Mouse (Mus musculus): ENCODE results near the gene Bhmt2.

Gene Bhmt2

DNA sequence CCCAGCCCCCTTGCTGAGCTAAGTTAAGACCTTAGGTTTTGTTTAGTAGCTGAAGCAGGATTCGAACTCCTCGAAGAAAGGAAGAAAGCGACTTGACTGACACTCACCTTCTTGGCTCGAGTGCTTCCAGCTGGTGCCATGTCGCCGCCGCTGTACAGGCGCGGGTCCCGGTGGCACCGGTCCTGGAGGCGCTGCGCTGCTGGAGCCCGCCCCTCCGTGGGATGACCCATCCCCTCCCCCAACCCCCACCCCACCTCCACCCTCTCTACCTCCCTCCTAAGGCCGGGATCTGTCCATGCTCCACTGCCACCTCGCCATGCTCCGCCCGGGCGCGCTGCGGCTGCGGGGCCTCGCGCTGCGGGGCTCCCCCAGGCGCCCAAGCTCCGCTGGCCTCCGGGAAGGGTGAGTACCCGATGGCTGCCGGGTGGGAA lies at the start of gene Bhmt2, which contains the start of gene Dmgdh:
Gene Bhmt2, minus strand, starts transcription at position 172 of the 431 bp plus-strand sequence.
Gene Dmgdh, plus strand, starts transcription at position 303 of the 431 bp plus-strand sequence.
- no peak for DNase-seq (ENCODE audit: low read depth, low spot score)

DNA sequence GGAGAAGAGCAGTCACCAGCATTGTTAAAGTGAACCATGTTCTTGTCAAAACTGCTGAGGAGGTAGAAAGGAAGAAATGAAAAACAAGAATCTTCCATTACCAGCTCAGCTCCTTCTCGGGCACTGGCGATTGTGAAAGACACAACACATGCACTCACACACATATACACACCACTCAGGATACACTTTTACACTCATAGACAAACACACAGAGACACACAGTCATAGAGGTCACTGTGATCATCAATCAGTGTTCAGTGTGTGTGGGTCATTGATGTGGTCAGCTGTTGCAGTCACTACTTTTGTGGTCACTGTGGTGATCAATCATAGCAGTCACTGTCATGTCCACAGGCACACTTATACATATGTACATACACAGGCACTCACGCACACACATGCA lies 49.4 kb upstream of the Bhmt2 start:
- DNase-seq (ENCODE audit: low read depth, low spot score) = no peak

DNA sequence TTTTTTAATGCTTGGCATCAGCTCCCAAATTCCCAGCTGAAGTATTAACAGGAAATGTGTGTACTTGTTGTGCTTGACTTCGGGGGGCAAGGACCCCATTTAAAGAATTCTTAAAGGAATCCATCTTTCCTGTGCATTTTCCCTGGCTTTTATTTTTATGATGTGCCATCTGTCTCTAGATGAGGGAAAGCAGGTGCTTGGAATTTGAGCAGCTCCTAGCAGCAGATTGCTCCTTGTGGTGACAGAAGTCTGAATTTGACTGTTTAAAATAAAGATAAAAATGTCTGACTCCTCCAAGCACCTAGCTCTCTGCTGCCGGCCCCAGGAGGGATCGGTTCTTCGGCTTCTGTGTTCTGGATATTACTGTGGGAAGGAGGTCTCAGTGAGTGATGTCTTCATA lies 47.8 kb upstream of the Bhmt2 start:
- no peak for DNase-seq (ENCODE audit: low read depth, low spot score)

DNA sequence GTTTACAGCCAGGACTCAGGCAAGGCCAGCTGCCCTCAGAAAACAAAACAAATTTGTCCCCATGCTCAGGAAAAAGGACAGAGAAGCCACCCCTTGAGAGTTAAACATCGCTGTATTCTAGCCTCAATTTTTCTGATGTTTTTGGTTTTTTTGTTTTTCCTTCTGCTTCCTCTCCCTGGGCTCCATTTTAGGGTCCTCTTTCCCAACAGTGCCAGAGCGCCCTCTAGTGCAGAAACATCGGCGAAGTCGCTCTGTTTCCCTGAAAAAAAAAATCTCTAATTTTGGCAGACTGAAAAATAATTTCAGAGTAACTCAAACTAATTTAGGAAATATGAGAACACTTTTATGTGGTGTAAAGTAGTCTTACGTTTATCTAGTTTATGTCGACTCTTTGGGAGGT lies 44.8 kb upstream of the Bhmt2 start:
- DNase-seq (ENCODE audit: low read depth, low spot score) = peak; percentile 71

DNA sequence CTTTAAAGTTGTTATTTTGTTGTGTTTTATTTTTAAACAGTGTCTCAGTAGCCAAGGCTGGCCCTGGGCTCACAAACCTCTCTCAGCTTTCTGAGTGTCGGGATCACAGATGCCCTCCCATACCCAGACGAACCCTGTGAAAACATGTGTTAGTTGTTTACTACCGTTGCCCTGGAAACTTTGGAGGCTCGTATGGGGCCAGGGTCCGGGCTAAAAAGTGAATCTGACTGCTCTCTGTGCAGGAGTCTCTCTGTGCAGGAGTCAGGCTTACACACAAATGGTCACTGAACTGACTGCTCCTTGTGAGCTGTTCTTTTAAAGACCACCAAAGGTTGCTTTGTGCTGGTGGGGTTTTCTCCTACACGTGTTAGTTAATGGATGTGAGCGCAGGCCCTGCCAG lies 43.0 kb upstream of the Bhmt2 start:
- no peak for DNase-seq (ENCODE audit: low read depth, low spot score)

DNA sequence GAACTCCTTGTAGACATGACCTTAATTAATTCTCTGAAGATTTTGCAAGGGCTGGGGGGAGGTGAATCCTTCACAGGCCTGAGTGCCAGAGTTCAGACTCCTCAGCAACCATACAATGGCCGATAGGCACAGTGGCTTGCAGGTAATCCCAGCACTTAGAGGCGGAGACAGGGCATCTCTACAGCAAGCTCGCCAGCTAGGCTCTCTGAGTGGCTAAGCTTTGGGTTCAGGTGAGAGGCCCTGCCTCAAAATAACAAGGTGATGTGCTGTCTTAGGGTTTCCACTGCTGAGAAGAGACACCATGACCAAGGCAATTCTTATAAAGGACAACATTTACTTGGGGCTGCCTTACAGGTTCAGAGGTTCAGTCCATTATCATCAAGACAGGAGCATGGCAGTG lies 39.7 kb upstream of the Bhmt2 start:
- DNase-seq (ENCODE audit: low read depth, low spot score) = no peak

DNA sequence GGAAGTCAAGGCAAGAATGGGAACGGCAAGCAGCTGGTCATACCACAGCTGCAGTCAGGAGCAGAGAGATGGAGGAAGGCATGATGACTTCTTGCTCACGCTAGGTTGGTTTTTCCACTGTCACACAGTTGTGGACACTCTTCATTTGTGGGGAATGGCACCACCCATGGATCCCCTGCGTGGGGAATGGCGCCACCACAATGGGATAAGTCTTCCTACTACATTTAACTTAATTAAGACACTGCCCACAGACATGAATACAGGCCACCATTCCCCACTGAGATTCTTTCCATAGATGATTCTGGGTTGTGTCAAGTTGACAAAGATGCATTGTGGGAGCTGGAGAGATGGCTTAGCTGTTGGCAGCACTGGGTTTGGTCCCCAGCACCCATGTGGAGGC lies 38.3 kb upstream of the Bhmt2 start:
- no peak for DNase-seq (ENCODE audit: low read depth, low spot score)

DNA sequence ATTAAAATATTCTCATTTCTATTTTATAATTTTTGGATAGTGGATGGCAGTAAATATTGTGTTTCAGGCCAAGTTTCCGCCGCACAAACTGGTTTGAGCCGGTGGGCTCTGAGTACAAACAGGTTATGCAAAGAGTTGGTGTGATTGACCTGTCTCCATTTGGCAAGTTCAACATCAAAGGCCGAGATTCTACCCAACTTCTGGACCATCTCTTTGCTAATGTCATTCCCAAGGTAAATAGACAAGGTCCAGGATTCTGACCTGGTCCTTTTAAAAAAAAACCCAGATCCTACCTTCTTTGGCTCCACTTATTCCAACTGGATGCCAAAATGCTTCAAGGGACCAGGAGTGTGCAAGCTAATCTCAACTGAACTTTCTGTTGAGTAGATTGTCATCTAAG lies 37.1 kb upstream of the Bhmt2 start:
- no peak for DNase-seq (ENCODE audit: low read depth, low spot score)

DNA sequence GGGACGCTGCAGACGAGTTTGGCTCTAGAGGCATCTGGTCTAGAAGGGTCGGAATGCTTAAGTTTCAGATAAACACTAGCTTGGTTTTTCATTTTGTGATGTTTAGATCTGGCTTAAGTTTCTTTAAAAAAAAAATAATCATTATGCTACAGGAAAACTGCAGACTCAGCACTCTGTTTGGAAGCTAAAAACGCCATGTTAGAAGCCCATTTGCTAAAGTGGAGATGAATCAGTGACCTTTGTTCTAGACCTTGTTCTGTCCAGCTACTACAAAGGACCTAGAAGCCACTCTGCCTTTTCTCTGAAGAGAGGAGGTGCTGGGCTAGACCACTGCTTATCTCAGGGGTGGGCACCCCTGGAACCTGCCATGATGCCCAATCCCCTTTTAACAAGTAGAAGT lies 36.2 kb upstream of the Bhmt2 start:
- DNase-seq (ENCODE audit: low read depth, low spot score) = no peak

DNA sequence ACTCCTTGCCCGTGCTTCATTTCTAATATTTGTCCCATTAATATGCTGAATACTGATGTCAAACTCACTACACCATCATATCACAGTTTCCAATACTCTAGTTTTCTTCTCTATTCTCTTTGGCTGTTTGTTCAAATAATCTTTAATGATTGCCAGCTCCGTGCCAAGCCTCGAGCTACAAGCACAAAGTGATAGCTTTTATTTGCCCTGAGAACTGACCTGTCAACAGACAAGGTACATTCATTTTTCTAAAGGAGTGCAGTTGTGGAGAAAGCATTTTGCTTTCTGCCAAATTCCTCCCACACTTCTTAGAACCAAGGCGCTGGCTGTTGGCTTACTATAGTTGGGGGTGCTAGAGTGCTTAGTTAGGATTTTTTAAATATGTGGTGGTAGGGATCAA lies 33.2 kb upstream of the Bhmt2 start:
- DNase-seq (ENCODE audit: low read depth, low spot score) = no peak

DNA sequence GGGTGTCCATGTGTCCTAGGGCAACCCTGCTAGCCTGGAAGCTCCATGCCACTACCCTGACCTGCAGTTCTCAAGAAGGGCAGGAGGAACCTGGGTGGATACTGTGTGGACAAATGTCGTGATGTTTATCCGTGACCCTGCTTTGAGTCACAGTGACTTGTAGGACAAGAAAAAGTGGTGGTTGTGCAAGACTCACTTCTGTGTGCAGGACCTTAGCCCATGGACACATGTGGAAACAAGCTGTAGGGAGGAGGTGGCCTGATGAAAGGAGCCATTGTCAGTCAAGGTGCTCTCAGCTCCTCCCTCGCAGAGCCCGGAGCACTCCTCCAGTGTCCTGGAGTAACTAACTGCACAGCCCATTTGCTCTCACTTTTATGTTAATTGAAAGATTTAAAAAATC lies 31.6 kb upstream of the Bhmt2 start:
- DNase-seq (ENCODE audit: low read depth, low spot score) = no peak

DNA sequence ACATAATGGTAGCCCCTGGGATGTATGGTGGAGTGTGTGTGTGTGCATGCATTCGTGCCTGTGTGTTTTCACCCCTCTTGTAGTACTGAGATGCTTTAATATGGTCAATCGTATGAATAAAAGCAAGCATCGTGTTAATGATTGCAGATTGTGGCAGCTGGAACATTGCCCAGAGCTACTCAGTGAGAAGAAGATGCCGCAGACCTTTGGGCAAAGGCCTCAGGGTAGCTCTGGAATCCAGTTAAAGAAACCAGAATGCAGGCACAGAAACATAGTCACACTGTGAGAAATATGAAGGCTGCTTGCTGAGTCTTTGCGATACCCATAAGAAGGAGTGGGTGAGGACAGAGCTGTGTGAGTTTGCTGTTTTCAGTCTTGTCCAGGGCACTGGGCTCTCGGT lies 24.8 kb upstream of the Bhmt2 start:
- no peak for DNase-seq (ENCODE audit: low read depth, low spot score)

DNA sequence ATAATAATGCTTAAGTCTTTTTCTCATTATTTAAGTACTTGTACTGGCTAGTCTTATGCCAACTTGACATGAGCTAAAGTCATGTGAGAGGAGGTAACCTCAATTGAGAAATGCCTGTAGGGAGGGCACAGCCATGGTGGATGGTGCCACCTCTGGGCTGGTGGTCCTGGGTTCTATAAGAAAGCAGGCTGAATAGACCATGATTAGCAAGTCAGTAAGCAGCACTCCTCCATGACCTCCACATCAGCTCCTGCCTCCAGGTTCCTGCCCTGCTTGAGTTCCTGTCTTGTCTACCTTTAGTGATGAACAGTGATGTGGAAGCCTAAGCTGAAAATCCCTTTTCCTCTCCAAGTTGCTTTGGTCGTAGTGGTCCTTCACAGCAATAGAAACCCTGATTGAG lies 16.7 kb upstream of the Bhmt2 start:
- DNase-seq (ENCODE audit: low read depth, low spot score) = no peak

DNA sequence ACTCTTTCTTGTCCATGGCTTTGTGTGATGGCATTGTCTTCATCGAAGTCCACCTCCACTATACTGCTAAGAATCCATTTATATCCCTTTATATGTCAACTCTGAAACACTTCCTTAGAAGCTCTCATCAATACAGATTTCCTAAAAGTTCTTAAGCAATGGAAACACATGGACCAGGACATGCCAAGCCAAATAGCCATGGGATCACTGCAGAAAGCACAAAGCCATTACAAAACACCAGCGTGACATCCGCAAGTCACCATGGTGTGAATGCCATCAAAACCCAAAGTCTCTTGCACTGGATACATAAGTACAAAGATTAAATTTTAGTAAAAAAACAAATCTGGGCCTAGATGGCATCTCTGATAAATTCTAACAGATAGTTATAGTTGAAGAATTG lies 15.5 kb upstream of the Bhmt2 start:
- no peak for DNase-seq (ENCODE audit: low read depth, low spot score)

DNA sequence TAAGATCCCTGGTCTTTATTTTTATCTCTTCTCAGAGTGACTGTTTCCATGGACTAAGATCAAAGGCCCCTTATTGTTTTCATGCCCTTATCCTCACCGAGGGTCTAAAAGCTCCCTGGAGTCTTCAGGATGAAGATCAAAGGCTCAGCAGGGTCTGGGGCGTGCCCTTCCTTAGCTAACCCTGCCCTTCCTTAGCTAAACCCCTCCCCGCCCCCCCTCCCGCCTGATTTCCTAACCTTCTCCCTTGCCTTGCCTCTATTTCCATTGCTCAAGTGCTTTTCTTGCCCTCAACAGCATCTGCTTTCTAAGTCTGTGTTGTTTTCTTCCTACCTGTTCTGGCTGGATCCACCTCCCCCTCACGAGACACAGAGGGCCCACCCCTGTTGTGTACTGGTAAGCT lies 13.2 kb upstream of the Bhmt2 start:
- no peak for DNase-seq (ENCODE audit: low read depth, low spot score)

DNA sequence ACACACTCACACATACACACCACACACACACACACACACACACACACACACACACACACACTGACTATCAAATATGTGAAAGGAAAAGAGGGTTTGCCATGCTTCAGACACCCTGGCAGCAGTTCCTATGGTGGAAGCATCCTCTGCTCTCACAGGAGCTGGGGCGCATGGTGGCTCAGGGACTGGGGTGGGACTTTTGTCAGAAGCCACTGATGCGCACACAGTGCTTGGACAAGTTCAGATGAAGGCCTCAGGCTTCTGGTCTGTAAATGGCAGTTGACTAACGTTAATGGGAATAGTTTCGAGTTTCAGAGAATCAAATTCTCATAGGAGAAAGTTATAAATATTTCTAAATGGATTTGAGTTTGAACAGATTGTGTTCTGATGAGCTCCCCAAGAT lies 11.1 kb upstream of the Bhmt2 start:
- no peak for DNase-seq (ENCODE audit: low read depth, low spot score)

DNA sequence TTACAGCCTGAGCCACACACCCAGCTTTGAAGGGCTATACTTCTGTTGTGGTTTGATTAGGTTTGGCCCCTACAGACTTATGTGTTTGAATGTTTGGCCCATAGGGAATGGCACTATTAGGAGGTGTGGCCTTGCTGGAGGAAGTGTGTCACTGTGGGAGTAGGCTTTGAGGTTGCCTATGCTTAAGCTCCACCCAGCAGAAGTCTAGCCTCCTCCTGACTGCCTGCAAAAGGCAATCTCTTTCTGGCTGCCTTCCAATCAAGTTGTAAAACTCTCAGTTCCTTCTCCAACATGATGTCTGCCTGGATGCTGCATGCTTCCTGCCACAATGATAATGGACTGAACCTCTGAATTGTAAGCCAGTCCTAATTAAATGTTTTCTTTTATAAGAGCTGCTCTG lies 9.2 kb upstream of the Bhmt2 start:
- peak; percentile 27 for DNase-seq (ENCODE audit: low read depth, low spot score)

DNA sequence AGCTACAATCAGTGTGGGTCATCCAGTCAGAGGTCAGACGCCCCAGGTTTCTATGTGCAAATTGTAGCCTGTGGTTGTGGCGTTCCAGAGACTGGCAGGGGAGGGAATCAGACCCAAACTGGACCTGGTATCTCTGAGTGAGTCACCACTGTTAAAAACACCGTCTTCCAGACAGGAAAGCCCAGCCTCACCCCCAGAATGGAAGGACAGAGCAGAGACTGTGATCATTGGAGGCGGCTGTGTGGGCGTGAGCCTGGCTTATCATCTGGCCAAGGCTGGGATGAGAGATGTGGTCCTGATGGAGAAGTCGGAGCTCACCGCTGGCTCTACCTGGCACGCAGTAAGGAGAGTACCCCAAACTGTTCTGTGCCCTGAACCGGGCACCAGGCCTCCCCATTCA lies 2.8 kb upstream of the Bhmt2 start:
- DNase-seq (ENCODE audit: low read depth, low spot score) = no peak

DNA sequence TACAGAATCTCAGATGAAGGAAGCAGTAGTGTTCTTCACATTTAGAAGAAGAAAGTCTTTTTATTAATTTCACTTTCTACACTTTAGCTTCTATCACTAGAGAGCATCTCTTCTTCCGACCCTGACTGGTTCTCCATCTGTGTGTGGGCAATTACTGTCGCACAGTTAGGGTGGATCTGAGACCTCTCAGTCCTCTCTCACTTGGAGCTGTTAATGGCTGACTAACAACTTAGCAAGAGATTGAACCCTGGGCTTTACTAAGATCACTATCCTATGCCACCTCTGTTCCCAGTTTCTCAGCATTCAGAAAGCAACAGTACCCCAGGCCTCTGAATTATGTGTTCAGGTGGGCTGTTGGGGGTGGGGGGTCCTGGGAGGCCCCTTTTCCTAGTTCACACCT lies 806 bp downstream of the Bhmt2 start:
- no peak for DNase-seq (ENCODE audit: low read depth, low spot score)

DNA sequence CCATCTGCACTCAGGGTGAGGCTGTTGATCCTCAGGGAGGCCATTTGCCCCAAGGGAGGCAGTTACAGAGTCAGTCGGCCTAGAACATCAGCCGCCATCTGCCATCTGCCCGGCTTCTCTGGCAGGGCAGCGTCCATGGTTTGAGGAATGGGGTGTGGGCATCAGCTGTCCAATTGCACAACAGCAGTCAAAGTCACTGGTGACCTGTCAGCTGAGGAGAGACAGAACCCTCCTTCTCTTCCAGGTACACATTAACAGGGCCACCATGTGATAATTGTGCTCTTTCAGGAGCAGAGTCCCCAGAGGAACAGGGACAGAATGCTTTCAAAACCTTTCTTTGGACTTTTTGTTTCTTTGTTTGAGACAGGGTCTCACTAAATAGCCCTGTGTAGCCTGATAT lies 1.7 kb downstream of the Bhmt2 start:
- DNase-seq (ENCODE audit: low read depth, low spot score) = no peak

DNA sequence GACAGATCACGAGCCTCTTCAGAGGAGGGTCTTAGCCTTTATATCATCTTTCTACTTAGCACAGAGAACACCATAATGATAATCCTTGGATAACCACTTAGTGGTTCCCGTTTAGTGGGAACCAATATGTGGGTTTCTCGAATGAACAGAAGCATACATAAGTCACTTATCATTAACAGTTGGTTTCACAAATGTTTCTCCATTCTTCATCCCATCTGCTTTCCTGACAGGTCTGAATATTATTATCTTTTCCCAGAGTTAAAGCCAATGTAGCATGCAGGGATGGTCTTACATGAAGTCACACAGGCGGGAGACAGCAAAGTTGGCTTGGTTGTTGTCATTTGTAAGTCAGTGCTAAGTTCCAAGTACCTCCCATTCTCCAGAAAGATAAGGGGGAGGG lies 6.5 kb downstream of the Bhmt2 start:
- DNase-seq (ENCODE audit: low read depth, low spot score) = no peak

DNA sequence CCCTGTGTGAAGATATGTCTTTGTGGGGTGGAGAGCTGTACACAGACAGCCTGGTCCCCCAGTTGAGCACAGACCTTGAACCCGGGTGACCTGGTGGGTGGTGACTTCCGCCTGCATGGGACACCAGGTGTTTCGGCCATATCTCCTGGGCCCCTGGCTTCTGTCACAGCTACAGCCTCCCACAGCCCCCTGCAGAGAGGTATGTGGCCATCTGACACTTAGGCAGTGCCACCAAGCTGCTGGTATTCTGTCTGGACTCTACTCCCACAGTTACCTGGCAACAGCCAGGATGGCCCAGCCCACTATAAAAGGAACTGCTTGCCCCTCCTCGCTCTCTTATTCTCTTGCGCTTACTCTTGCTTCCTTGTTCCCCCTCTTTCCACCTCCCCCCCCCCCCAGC lies 16.2 kb downstream of the Bhmt2 start:
- no peak for DNase-seq (ENCODE audit: low read depth, low spot score)

DNA sequence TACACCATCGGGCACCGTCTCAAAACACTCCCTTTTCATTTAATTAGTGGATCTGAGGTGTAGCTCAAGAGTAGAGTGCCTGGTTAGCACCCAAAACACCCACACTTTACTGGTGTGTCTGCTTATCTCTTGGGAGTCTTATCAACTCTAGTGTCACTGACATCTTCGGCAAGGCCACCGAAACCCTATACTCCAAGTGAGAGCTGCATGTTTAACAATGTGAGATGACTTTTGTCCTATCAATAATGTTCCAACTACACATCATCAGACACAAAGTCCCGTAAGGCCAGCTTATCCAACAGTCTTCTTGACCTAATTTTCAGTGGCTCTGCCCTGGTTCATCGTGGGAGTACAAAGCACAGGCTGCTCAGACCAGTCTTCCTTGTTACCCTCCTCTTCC lies 20.7 kb downstream of the Bhmt2 start:
- DNase-seq (ENCODE audit: low read depth, low spot score) = no peak

DNA sequence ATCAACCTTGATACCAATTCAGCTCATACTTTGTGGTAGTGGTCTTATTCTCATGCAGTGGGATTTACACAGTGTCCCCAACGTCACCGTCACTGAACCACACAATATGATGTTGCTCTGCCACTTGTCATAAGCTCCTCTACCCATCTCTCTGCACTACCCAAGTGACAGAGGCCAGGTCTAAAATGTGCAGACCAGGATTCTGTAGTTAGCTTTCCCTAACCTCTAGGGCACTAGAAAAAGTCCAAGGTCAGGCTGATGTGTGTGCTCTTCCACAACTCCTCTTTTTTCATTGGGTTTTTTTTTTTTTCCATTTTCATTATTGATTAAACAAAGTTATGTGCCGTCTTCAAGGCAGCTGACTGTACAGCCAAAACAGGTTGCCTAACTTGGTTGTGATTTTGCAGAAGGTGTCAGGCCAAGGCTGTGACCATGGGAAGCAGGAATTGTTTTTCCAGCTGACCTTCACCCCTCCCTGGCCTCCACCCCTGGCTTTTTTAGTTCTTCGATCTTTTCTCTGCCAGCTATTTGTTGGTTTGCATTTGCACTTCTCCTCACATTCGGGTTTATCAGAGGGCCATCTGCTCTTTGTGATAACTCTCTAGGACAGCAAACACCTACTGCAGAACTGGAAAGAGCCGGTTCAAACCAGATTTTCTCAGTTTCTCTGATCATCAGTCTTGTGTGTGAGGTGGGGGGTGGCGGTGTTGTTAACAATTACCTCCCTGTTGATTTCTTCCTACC lies 25.5 kb downstream of the Bhmt2 start:
- no peak for DNase-seq (ENCODE audit: low read depth, low spot score)
